Mouse (Mus musculus) olfactory bulb, adult 2 months (tissue): Measurements from ENCODE around the gene Rasgef1b.

Experiments
- CTCF ChIP-seq: fragments of 200-500 bp; IDR thresholded peaks from 2 replicates; pipeline ENCODE4 v1.5.1; 2012; ENCODE audit warnings: low read depth, mild to moderate bottlenecking, low read length, moderate library complexity; ENCODE audit not compliant: insufficient read depth
- POLR2A ChIP-seq: fragments of 200-500 bp; IDR thresholded peaks from 2 replicates; pipeline ENCODE4 v1.6.1; 2012; ENCODE audit warnings: mild to moderate bottlenecking, low read depth, low read length, moderate library complexity; ENCODE audit not compliant: insufficient read depth

GRCm38 (mm10) chr5:99599376-99599775 lies 129.5 kb downstream of the Rasgef1b start:
- TF ChIP-seq CTCF: no peak
- TF ChIP-seq POLR2A: no peak
